Mouse (Mus musculus): ENCODE measurements around the gene Grin3a. TPM values are rescaled to one million over a fixed set of nuclear protein-coding genes. Genes with fewer than 3 reads are reported as not detected.
A peak's percentile ranks its signal among the peaks of the same experiment; 100 is the strongest.

Gene Grin3a
- 1.7 and 2.0 TPM in 2 replicates for polyA plus RNA-seq (2016; fragmentation: Nextera tagmentation; extraction: Ambion mirVana)

GRCm38 (mm10) chr4:49845612-49845985 lies at the start of gene Grin3a:
TSS of gene Grin3a (minus strand) at chr4:49845744.
- Histone ChIP-seq H3K4me3 (replicated peaks) (peak within 1 kb of the TSS; percentile 59), H3K4me1 (peaks cover 13% of the 10 kb centered on the region), H3K9ac (peak within 1 kb of the TSS; percentile 63), H3K36me3 (replicated peaks) (no peaks in the 10 kb centered on the region), H3K27ac (no peak within 1 kb of the TSS), H3K4me2 (peak within 1 kb of the TSS; percentile 98), H3K9me3 (no peaks in the 10 kb centered on the region), H3K27me3 (peaks cover 41% of the 10 kb centered on the region)
- peak; percentile 94 for ATAC-seq (ENCODE audit: low FRiP score)
- under 1% methylated on average over 25 of the region's 25 CpGs for WGBS

GRCm38 (mm10) chr4:49891835-49892301 lies 46.3 kb upstream of the Grin3a start:
- Histone ChIP-seq H3K9me3 (no peaks in the 10 kb centered on the region), H3K36me3 (replicated peaks) (no peaks in the 10 kb centered on the region), H3K4me3 (replicated peaks) (no peak overlapping the region), H3K4me1 (peaks cover 2% of the 10 kb centered on the region; the same call in 1 of the 2 replicates), H3K9ac (no peak overlapping the region), H3K4me2 (no peak overlapping the region), H3K27ac (no peak overlapping the region), H3K27me3 (no peaks in the 10 kb centered on the region)
- 25% methylated on average over 4 of the region's 4 CpGs for WGBS
- 0 out of 2 replicates have a peak, but pooled peaks have one; percentile 11 for ATAC-seq (ENCODE audit: low FRiP score)

- no peak overlapping the region for H3K4me2 ChIP-seq
- H3K27ac ChIP-seq, result no peak overlapping the region
- H3K9ac ChIP-seq, result no peak overlapping the region
- no peaks in the 10 kb centered on the region for H3K9me3 ChIP-seq
- H3K4me1 ChIP-seq, result no peaks in the 10 kb centered on the region
- H3K4me3 ChIP-seq (replicated peaks), result no peak overlapping the region
- no peaks in the 10 kb centered on the region for H3K27me3 ChIP-seq
- no peak for ATAC-seq (ENCODE audit: low FRiP score)
- WGBS, result 96% methylated on average over 3 of the region's 3 CpGs
- no peaks in the 10 kb centered on the region for H3K36me3 ChIP-seq (replicated peaks)
Measured at GRCm38 (mm10) chr4:49877084-49877483, 31.5 kb upstream of the Grin3a start.

GRCm38 (mm10) chr4:49860611-49861010 lies 15.1 kb upstream of the Grin3a start:
- Histone ChIP-seq H3K27ac (no peak overlapping the region), H3K27me3 (no peaks in the 10 kb centered on the region), H3K4me2 (no peak overlapping the region), H3K9me3 (no peaks in the 10 kb centered on the region), H3K4me1 (no peaks in the 10 kb centered on the region), H3K36me3 (replicated peaks) (no peaks in the 10 kb centered on the region), H3K9ac (no peak overlapping the region), H3K4me3 (replicated peaks) (no peak overlapping the region)
- WGBS, result 82% methylated on average over 2 of the region's 2 CpGs
- ATAC-seq (ENCODE audit: low FRiP score), result no peak

- Histone ChIP-seq H3K9ac (peak overlapping the region; percentile 63), H3K27ac (no peak overlapping the region), H3K27me3 (peaks cover 41% of the 10 kb centered on the region), H3K4me3 (replicated peaks) (peak overlapping the region; percentile 59), H3K4me2 (peak overlapping the region; percentile 98), H3K9me3 (no peaks in the 10 kb centered on the region), H3K4me1 (peaks cover 13% of the 10 kb centered on the region), H3K36me3 (replicated peaks) (no peaks in the 10 kb centered on the region)
- ATAC-seq (ENCODE audit: low FRiP score), result peak; percentile 70
- under 1% methylated on average over 63 of the region's 63 CpGs for WGBS
Measured at GRCm38 (mm10) chr4:49844828-49845611, 524 bp downstream of the Grin3a start.

GRCm38 (mm10) chr4:49844274-49844827 lies 1.2 kb downstream of the Grin3a start:
- Histone ChIP-seq H3K9me3 (no peaks in the 10 kb centered on the region), H3K9ac (peak overlapping the region; percentile 63), H3K36me3 (replicated peaks) (no peaks in the 10 kb centered on the region), H3K4me1 (peaks cover 13% of the 10 kb centered on the region), H3K27ac (no peak overlapping the region), H3K27me3 (peaks cover 41% of the 10 kb centered on the region), H3K4me3 (replicated peaks) (peak overlapping the region; percentile 59), H3K4me2 (peak overlapping the region; percentile 98)
- WGBS, result 2% methylated on average over 33 of the region's 33 CpGs
- ATAC-seq (ENCODE audit: low FRiP score), result peak; percentile 36

GRCm38 (mm10) chr4:49843787-49844186 lies 1.8 kb downstream of the Grin3a start:
- Histone ChIP-seq H3K4me1 (peaks cover 13% of the 10 kb centered on the region), H3K9ac (no peak overlapping the region), H3K36me3 (replicated peaks) (no peaks in the 10 kb centered on the region), H3K27ac (no peak overlapping the region), H3K9me3 (no peaks in the 10 kb centered on the region), H3K27me3 (peaks cover 41% of the 10 kb centered on the region), H3K4me3 (replicated peaks) (peak overlapping the region; percentile 16), H3K4me2 (peak overlapping the region; percentile 98)
- 22% methylated on average over 6 of the region's 6 CpGs for WGBS
- ATAC-seq (ENCODE audit: low FRiP score), result no peak

- Histone ChIP-seq H3K9me3 (no peaks in the 10 kb centered on the region), H3K4me3 (replicated peaks) (no peak overlapping the region), H3K36me3 (replicated peaks) (no peaks in the 10 kb centered on the region), H3K4me2 (no peak overlapping the region), H3K27ac (no peak overlapping the region), H3K9ac (no peak overlapping the region), H3K4me1 (no peaks in the 10 kb centered on the region), H3K27me3 (no peaks in the 10 kb centered on the region)
- no peak for ATAC-seq (ENCODE audit: low FRiP score)
Measured at GRCm38 (mm10) chr4:49832035-49832434, 13.5 kb downstream of the Grin3a start.

- H3K36me3 ChIP-seq (replicated peaks), result no peaks in the 10 kb centered on the region
- no peaks in the 10 kb centered on the region for H3K27me3 ChIP-seq
- H3K4me2 ChIP-seq, result no peak overlapping the region
- no peak for ATAC-seq (ENCODE audit: low FRiP score)
- no peaks in the 10 kb centered on the region for H3K9me3 ChIP-seq
- H3K4me3 ChIP-seq (replicated peaks), result no peak overlapping the region
- no peaks in the 10 kb centered on the region for H3K4me1 ChIP-seq
- 85% methylated on average over 3 of the region's 3 CpGs for WGBS
- H3K27ac ChIP-seq, result no peak overlapping the region
- H3K9ac ChIP-seq, result no peak overlapping the region
Measured at GRCm38 (mm10) chr4:49813852-49814251, 31.7 kb downstream of the Grin3a start.

GRCm38 (mm10) chr4:49806791-49807190 lies 38.8 kb downstream of the Grin3a start:
- Histone ChIP-seq H3K4me2 (no peak overlapping the region), H3K4me1 (no peaks in the 10 kb centered on the region), H3K9me3 (no peaks in the 10 kb centered on the region), H3K27ac (no peak overlapping the region), H3K27me3 (no peaks in the 10 kb centered on the region), H3K36me3 (replicated peaks) (no peaks in the 10 kb centered on the region), H3K9ac (no peak overlapping the region), H3K4me3 (replicated peaks) (no peak overlapping the region)
- no peak for ATAC-seq (ENCODE audit: low FRiP score)

GRCm38 (mm10) chr4:49799338-49799737 lies 46.2 kb downstream of the Grin3a start:
- H3K9me3 ChIP-seq, result no peaks in the 10 kb centered on the region
- no peaks in the 10 kb centered on the region for H3K4me1 ChIP-seq
- no peak for ATAC-seq (ENCODE audit: low FRiP score)
- H3K4me3 ChIP-seq (replicated peaks), result no peak overlapping the region
- H3K27ac ChIP-seq, result no peak overlapping the region
- H3K9ac ChIP-seq, result no peak overlapping the region
- WGBS, result 86% methylated on average over 2 of the region's 2 CpGs
- no peaks in the 10 kb centered on the region for H3K36me3 ChIP-seq (replicated peaks)
- H3K27me3 ChIP-seq, result no peaks in the 10 kb centered on the region
- no peak overlapping the region for H3K4me2 ChIP-seq

- Histone ChIP-seq H3K4me2 (no peak overlapping the region), H3K36me3 (replicated peaks) (no peaks in the 10 kb centered on the region), H3K27ac (no peak overlapping the region), H3K9ac (no peak overlapping the region), H3K4me3 (replicated peaks) (no peak overlapping the region), H3K9me3 (no peaks in the 10 kb centered on the region), H3K27me3 (no peaks in the 10 kb centered on the region), H3K4me1 (peaks cover 3% of the 10 kb centered on the region; the same call in 1 of the 2 replicates)
- 83% methylated on average over 2 of the region's 2 CpGs for WGBS
- ATAC-seq (ENCODE audit: low FRiP score), result no peak
Measured at GRCm38 (mm10) chr4:49788971-49789370, 56.6 kb downstream of the Grin3a start.

- Histone ChIP-seq H3K4me2 (no peak overlapping the region), H3K9me3 (no peaks in the 10 kb centered on the region)
- WGBS, result 94% methylated on average over 5 of the region's 5 CpGs
Measured at GRCm38 (mm10) chr4:49742847-49743246, 102.7 kb downstream of the Grin3a start.

More at GRCm38 (mm10) chr4:49742847-49743246, 102.7 kb downstream of the Grin3a start:
- H3K27ac ChIP-seq, result no peak overlapping the region
- H3K9ac ChIP-seq, result no peak overlapping the region
- ATAC-seq (ENCODE audit: low FRiP score), result no peak
- no peaks in the 10 kb centered on the region for H3K36me3 ChIP-seq (replicated peaks)
- no peak overlapping the region for H3K4me3 ChIP-seq (replicated peaks)
- H3K4me1 ChIP-seq, result no peaks in the 10 kb centered on the region
- H3K27me3 ChIP-seq, result no peaks in the 10 kb centered on the region
